Mouse (Mus musculus) brain, adult 10 weeks (tissue): ENCODE measurements around the gene Ccno. TPM values are rescaled to one million over a fixed set of nuclear protein-coding genes. Genes with fewer than 3 reads are reported as not detected.

Experiments used
- polyA plus RNA-seq: library from polyadenylated mRNA; stranded (reverse); fragments of 350-450 nt; fragmentation: Illumina TruSeq; extraction: RNeasy Lipid Tissue Mini Kit (QIAGEN cat#74804); gene quantifications from one replicate; pipeline ENCODE4 v1.2.3, GENCODE M21; 2015; ENCODE audit warnings: low read depth, low replicate concordance

Gene Ccno
- polyA plus RNA-seq: 1.7 TPM

DNA sequence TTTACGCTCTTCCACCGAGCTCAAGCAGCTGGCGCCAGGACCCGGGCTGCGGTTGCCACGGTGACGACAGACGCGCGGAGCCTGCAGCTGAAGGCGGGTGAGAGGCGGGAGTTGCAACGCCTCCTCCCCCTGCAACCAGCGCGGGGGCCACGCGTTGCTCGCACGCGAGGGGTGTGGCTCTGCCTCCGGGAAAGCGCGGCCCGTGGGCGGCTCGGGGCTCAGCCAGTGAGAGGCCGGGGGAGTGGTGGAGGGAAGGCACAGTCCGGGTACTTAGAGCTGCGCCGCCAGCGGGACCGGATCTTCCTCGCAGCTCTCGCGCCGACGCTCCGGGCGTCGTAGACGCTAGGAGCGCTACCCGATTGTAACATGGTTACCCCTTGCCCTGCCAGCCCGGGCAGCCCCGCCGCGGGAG, at the start of gene Ccno:
Gene Ccno (plus strand): TSS at position 271 of the 412 bp plus-strand sequence.

DNA sequence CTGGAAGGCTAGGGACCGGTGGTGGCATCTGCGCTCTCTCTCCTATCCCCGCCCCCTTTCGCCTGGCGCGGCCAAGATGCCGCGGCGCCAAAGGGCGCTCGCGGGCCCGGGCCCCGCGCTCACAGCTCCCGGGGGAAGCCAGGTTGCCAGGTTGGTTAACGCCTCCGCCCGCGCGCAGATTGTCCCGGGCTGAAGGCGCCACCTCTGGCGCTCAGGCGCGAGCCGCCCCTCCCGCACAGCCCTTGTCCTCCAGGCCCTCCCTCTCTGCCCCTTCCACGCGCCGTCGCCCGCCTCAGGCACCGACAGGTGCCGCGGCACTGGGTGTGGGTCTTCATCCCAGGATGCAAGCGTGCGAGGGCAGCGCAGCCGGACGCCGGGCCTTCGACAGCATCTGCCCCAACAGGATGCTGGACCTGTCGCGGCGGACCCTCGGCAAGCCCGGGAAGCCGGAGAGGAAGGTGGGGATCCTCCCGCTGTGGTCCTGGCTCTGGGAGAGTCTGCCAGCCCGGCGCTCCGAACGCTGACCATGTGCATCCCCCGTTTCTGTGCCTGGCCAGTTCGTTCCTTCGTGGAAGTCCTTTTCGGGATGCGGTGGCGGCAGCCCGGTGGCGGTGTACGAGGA, 6.0 kb downstream of the Ccno start, which contains the start of gene Mcidas:
Gene Mcidas (plus strand): TSS at position 315 of the 622 bp plus-strand sequence.

DNA sequence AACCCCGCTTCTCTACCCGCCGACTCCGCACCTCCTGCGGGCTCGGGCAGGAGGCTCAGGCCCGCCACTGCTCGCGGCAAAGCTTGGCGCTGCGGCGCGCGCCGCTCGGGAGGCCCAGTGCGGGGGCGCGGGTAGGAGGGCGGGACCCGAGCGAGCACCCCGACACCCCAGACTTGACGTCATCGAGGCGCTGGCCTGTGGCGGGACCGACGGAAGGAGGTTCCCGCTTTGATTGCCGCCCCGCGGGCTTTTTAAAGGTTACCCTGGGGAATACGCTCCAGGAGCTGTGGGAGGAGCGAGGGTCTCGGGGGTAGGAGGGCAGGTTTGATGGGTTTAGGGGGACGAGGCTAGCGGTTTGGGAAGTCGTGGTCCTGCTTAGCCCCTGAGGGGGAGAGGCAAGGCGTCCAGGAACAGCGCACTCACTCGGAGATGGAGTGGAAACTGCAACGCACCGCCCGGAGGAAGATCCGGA, 47.4 kb downstream of the Ccno start, which contains the start of gene Cdc20b:
Gene Cdc20b (plus strand): TSS at position 162 of the 472 bp plus-strand sequence.

Other genes with a start within 250 kb of the Ccno start
- gene Plpp1, start 187.0 kb upstream of the Ccno start, polyA plus RNA-seq: 39.2 TPM
- gene Mtrex, start 60.4 kb upstream of the Ccno start, polyA plus RNA-seq: 46.8 TPM
- gene Dhx29, start 60.3 kb upstream of the Ccno start, polyA plus RNA-seq: 13.3 TPM
- 0.24 TPM for gene Mcidas, start 6.0 kb downstream of the Ccno start, polyA plus RNA-seq
- not detected for gene Cdc20b, start 47.3 kb downstream of the Ccno start, polyA plus RNA-seq
- 12.7 TPM for gene Gpx8, start 58.6 kb downstream of the Ccno start, polyA plus RNA-seq
- gene Gzma, start 113.2 kb downstream of the Ccno start, polyA plus RNA-seq: not detected
- 0.42 TPM for gene Esm1, start 221.9 kb downstream of the Ccno start, polyA plus RNA-seq
- gene Gzmk, start 238.1 kb downstream of the Ccno start, polyA plus RNA-seq: 0.57 TPM